Mouse (Mus musculus): Measurements from ENCODE around the gene Synj2. TPM values are rescaled to one million over a fixed set of nuclear protein-coding genes. Genes with fewer than 3 reads are reported as not detected.

Gene Synj2
- polyA plus RNA-seq, 1 experiment from 2014 or later = 3.8 TPM

- WGBS = under 1% methylated on average over 70 of the region's 70 CpGs
- peaks cover 18% of the 10 kb centered on the region for H3K36me3 ChIP-seq
Observed at GRCm38 (mm10) chr17:6079287-6080122, 138.4 kb downstream of the Synj2 start, which contains the start of the genes Serac1 and Gtf2h5. Gene Serac1, minus strand, starts transcription at chr17:6079741. Gene Gtf2h5, plus strand, starts transcription at chr17:6079786.

GRCm38 (mm10) chr17:6083323-6083890 lies 142.3 kb downstream of the Synj2 start:
- no peak overlapping the region for H3K27ac ChIP-seq
- WGBS = 90% methylated on average over 5 of the region's 5 CpGs
- H3K4me3 ChIP-seq (replicated peaks) = no peak overlapping the region

More at GRCm38 (mm10) chr17:6079287-6080122, 138.4 kb downstream of the Synj2 start, which contains the start of the genes Serac1 and Gtf2h5:
- Histone ChIP-seq H3K9me3 (replicated peaks) (no peaks in the 10 kb centered on the region), H3K9ac (peak within 1 kb of the TSS; percentile 85), H3K4me1 (peaks cover 13% of the 10 kb centered on the region), H3K4me3 (replicated peaks) (peak within 1 kb of the TSS; percentile 77), H3K27me3 (no peaks in the 10 kb centered on the region), H3K4me2 (peak within 1 kb of the TSS; percentile 73), H3K27ac (peak within 1 kb of the TSS; percentile 91)
- ATAC-seq (replicated peaks; ENCODE audit: low FRiP score) = peak; percentile 98

GRCm38 (mm10) chr17:6091604-6092003 lies 150.5 kb downstream of the Synj2 start:
- Histone ChIP-seq H3K36me3 (peaks cover 17% of the 10 kb centered on the region), H3K27ac (no peak overlapping the region), H3K4me3 (replicated peaks) (no peak overlapping the region), H3K9me3 (replicated peaks) (no peaks in the 10 kb centered on the region), H3K27me3 (no peaks in the 10 kb centered on the region), H3K4me2 (no peak overlapping the region), H3K4me1 (no peaks in the 10 kb centered on the region), H3K9ac (no peak overlapping the region)
- 89% methylated on average over 6 of the region's 6 CpGs for WGBS
- no peak for ATAC-seq (replicated peaks; ENCODE audit: low FRiP score)

More at GRCm38 (mm10) chr17:6083323-6083890, 142.3 kb downstream of the Synj2 start:
- H3K4me1 ChIP-seq = peaks cover 13% of the 10 kb centered on the region
- no peaks in the 10 kb centered on the region for H3K27me3 ChIP-seq
- H3K9ac ChIP-seq = no peak overlapping the region
- H3K36me3 ChIP-seq = peaks cover 52% of the 10 kb centered on the region
- H3K4me2 ChIP-seq = no peak overlapping the region
- H3K9me3 ChIP-seq (replicated peaks) = no peaks in the 10 kb centered on the region
- ATAC-seq (replicated peaks; ENCODE audit: low FRiP score) = no peak

Other genes with a start within 250 kb of the Synj2 start
- gene Snx9, start 100.0 kb upstream of the Synj2 start, polyA plus RNA-seq (2015; fragmentation: Nextera tagmentation; extraction: Ambion mirVana) = 34.8 and 36.4 TPM in 2 replicates
- gene Serac1, start 138.5 kb downstream of the Synj2 start, polyA plus RNA-seq (2015; fragmentation: Nextera tagmentation; extraction: Ambion mirVana) = 5.4 and 5.6 TPM in 2 replicates
- 166 and 184 TPM in 2 replicates for gene Gtf2h5, start 138.5 kb downstream of the Synj2 start, polyA plus RNA-seq (2015; fragmentation: Nextera tagmentation; extraction: Ambion mirVana)
- 74.3 and 75.0 TPM in 2 replicates for gene Tulp4, start 165.2 kb downstream of the Synj2 start, polyA plus RNA-seq (2015; fragmentation: Nextera tagmentation; extraction: Ambion mirVana)